Mouse (Mus musculus) limb, embryonic 11.5 days (tissue): ENCODE data around the gene Nudt2. TPM values are rescaled to one million over a fixed set of nuclear protein-coding genes. Genes with fewer than 3 reads are reported as not detected.

Source experiments
- ATAC-seq: fragments of 200-750 bp; cut with Nextera tagmentation; 2 replicates; pipeline ENCODE4 v1.8.0; 2017; ENCODE audit warnings: low read depth; ENCODE audit not compliant: insufficient number of reproducible peaks, low FRiP score, low TSS enrichment
- DNase-seq: peaks from one replicate; pipeline ENCODE4 v3.0.0-alpha.2; 2015; ENCODE audit warnings: low spot score
- H3K27ac ChIP-seq: fragments of 300-500 bp; sonication (generic); replicated peaks from 2 replicates; pipeline ENCODE4 v1.5.1; 2014; ENCODE audit warnings: low read depth, mild to moderate bottlenecking, low read length
- H3K27me3 ChIP-seq: fragments of 300-500 bp; sonication (generic); 2 replicates; pipeline ENCODE4 v1.6.1; 2014; ENCODE audit warnings: mild to moderate bottlenecking, low read length, mixed read lengths; ENCODE audit not compliant: control insufficient read depth, insufficient read depth
- H3K36me3 ChIP-seq: fragments of 300-500 bp; sonication (generic); 2 replicates; pipeline ENCODE4 v1.6.1; 2014; ENCODE audit warnings: mild to moderate bottlenecking, low read length, moderate library complexity, mixed read lengths; ENCODE audit not compliant: control insufficient read depth, insufficient read depth
- H3K4me1 ChIP-seq: fragments of 300-500 bp; sonication (generic); 2 replicates; pipeline ENCODE4 v1.6.1; 2014; ENCODE audit warnings: low read length, mixed read lengths; ENCODE audit not compliant: control insufficient read depth, insufficient read depth
- H3K4me2 ChIP-seq: fragments of 300-500 bp; sonication (generic); 2 replicates; pipeline ENCODE4 v1.6.1; 2014; ENCODE audit warnings: low read depth, mild to moderate bottlenecking, moderate library complexity; ENCODE audit not compliant: severe bottlenecking
- H3K4me3 ChIP-seq: fragments of 300-500 bp; sonication (generic); 2 replicates; pipeline ENCODE4 v1.5.1; 2014; ENCODE audit warnings: low read depth, low read length
- H3K9ac ChIP-seq: fragments of 300-500 bp; sonication (generic); 2 replicates; pipeline ENCODE4 v1.6.1; 2014; ENCODE audit warnings: mild to moderate bottlenecking, low read length
- H3K9me3 ChIP-seq: fragments of 300-500 bp; sonication (generic); 2 replicates; pipeline ENCODE4 v1.6.1; 2016; ENCODE audit warnings: low read length; ENCODE audit not compliant: control insufficient read depth
- whole genome bisulfite sequencing: fragments of 180-500 bp; shearing (Covaris S2); extraction: QIAGEN DNeasy Blood & Tissue Kit; methylation state at CpG from one replicate; pipeline ENCODE4 v1.1.7; 2014; 5-methylcytosine and 5-hydroxymethylcytosine counted together
- polyA plus RNA-seq: library from polyadenylated mRNA; unstranded; fragments of >200 nt; fragmentation: Nextera tagmentation; extraction: Ambion mirVana; gene quantifications from 2 replicates; pipeline ENCODE4 v1.2.1, GENCODE M21; 2014

Gene Nudt2
- polyA plus RNA-seq, 1 experiment from 2014 or later = 53.3 TPM

- H3K27me3 ChIP-seq = 0 out of 2 replicates have a peak, but pooled peaks cover 3% of the 10 kb centered on the region
- 91% methylated on average over 5 of the region's 5 CpGs for WGBS
- DNase-seq = no peak
- H3K4me1 ChIP-seq = no peaks in the 10 kb centered on the region
- H3K9me3 ChIP-seq = no peaks in the 10 kb centered on the region
- H3K9ac ChIP-seq = no peak overlapping the region
- H3K27ac ChIP-seq = no peak overlapping the region
- H3K36me3 ChIP-seq = no peaks in the 10 kb centered on the region
- no peak for ATAC-seq
- H3K4me3 ChIP-seq = no peak overlapping the region
- H3K4me2 ChIP-seq = no peak overlapping the region
Measured at GRCm38 (mm10) chr4:41519195-41519594, 54.2 kb downstream of the Nudt2 start.

GRCm38 (mm10) chr4:41520641-41521040 is 55.7 kb downstream of the Nudt2 start:
- DNase-seq (no peak), ATAC-seq (no peak)
- H3K27ac ChIP-seq = no peak overlapping the region
- H3K4me3 ChIP-seq = no peak overlapping the region
- no peaks in the 10 kb centered on the region for H3K9me3 ChIP-seq
- no peaks in the 10 kb centered on the region for H3K36me3 ChIP-seq
- no peaks in the 10 kb centered on the region for H3K4me1 ChIP-seq
- H3K4me2 ChIP-seq = no peak overlapping the region
- H3K27me3 ChIP-seq = 0 out of 2 replicates have a peak, but pooled peaks cover 3% of the 10 kb centered on the region
- 32% methylated on average over 14 of the region's 14 CpGs for WGBS
- no peak overlapping the region for H3K9ac ChIP-seq

GRCm38 (mm10) chr4:41522136-41522535 is 57.2 kb downstream of the Nudt2 start:
- DNase-seq (no peak), ATAC-seq (no peak)
- H3K27ac ChIP-seq = no peak overlapping the region
- H3K27me3 ChIP-seq = 0 out of 2 replicates have a peak, but pooled peaks cover 3% of the 10 kb centered on the region
- H3K9ac ChIP-seq = no peak overlapping the region
- no peak overlapping the region for H3K4me2 ChIP-seq
- WGBS = 89% methylated on average over 6 of the region's 6 CpGs
- H3K4me1 ChIP-seq = no peaks in the 10 kb centered on the region
- no peak overlapping the region for H3K4me3 ChIP-seq
- H3K36me3 ChIP-seq = no peaks in the 10 kb centered on the region
- no peaks in the 10 kb centered on the region for H3K9me3 ChIP-seq

GRCm38 (mm10) chr4:41522788-41523187 is 57.8 kb downstream of the Nudt2 start:
- DNase-seq = peak; percentile 42
- Histone ChIP-seq H3K4me1 (no peaks in the 10 kb centered on the region), H3K27me3 (0 out of 2 replicates have a peak, but pooled peaks cover 3% of the 10 kb centered on the region), H3K9ac (no peak overlapping the region), H3K9me3 (no peaks in the 10 kb centered on the region), H3K4me2 (no peak overlapping the region), H3K4me3 (no peak overlapping the region), H3K27ac (no peak overlapping the region), H3K36me3 (no peaks in the 10 kb centered on the region)
- no peak for ATAC-seq
- WGBS = 41% methylated on average over 5 of the region's 5 CpGs

GRCm38 (mm10) chr4:41523839-41524238 is 58.9 kb downstream of the Nudt2 start:
- Histone ChIP-seq H3K27me3 (0 out of 2 replicates have a peak, but pooled peaks cover 3% of the 10 kb centered on the region), H3K4me1 (no peaks in the 10 kb centered on the region), H3K9me3 (no peaks in the 10 kb centered on the region), H3K4me3 (no peak overlapping the region), H3K36me3 (no peaks in the 10 kb centered on the region), H3K27ac (no peak overlapping the region), H3K9ac (no peak overlapping the region), H3K4me2 (no peak overlapping the region)
- 81% methylated on average over 7 of the region's 7 CpGs for WGBS
- no peak for ATAC-seq
- DNase-seq = no peak

GRCm38 (mm10) chr4:41524829-41525228 is 59.9 kb downstream of the Nudt2 start:
- Histone ChIP-seq H3K9me3 (no peaks in the 10 kb centered on the region), H3K4me2 (no peak overlapping the region), H3K36me3 (no peaks in the 10 kb centered on the region), H3K4me1 (no peaks in the 10 kb centered on the region), H3K4me3 (no peak overlapping the region), H3K27me3 (no peaks in the 10 kb centered on the region), H3K9ac (no peak overlapping the region), H3K27ac (no peak overlapping the region)
- WGBS = 72% methylated on average over 9 of the region's 9 CpGs
- DNase-seq (no peak), ATAC-seq (no peak)

- Histone ChIP-seq H3K4me2 (no peak overlapping the region), H3K36me3 (no peaks in the 10 kb centered on the region), H3K4me3 (no peak overlapping the region), H3K4me1 (no peaks in the 10 kb centered on the region), H3K27ac (no peak overlapping the region), H3K9ac (no peak overlapping the region), H3K27me3 (no peaks in the 10 kb centered on the region), H3K9me3 (no peaks in the 10 kb centered on the region)
- no peak for DNase-seq
- 78% methylated on average over 7 of the region's 7 CpGs for WGBS
- no peak for ATAC-seq
Measured at GRCm38 (mm10) chr4:41526553-41526952, 61.6 kb downstream of the Nudt2 start.

- no peak overlapping the region for H3K4me3 ChIP-seq
- no peak overlapping the region for H3K27ac ChIP-seq
- H3K4me1 ChIP-seq = no peaks in the 10 kb centered on the region
- DNase-seq (no peak), ATAC-seq (no peak)
- no peaks in the 10 kb centered on the region for H3K9me3 ChIP-seq
- 50% methylated on average over 13 of the region's 13 CpGs for WGBS
- H3K9ac ChIP-seq = no peak overlapping the region
- no peaks in the 10 kb centered on the region for H3K27me3 ChIP-seq
- no peaks in the 10 kb centered on the region for H3K36me3 ChIP-seq
- H3K4me2 ChIP-seq = no peak overlapping the region
Measured at GRCm38 (mm10) chr4:41527076-41527475, 62.1 kb downstream of the Nudt2 start.

- Histone ChIP-seq H3K4me1 (no peaks in the 10 kb centered on the region), H3K9me3 (no peaks in the 10 kb centered on the region), H3K4me3 (no peak overlapping the region), H3K27me3 (no peaks in the 10 kb centered on the region), H3K4me2 (no peak overlapping the region), H3K9ac (no peak overlapping the region), H3K27ac (no peak overlapping the region), H3K36me3 (no peaks in the 10 kb centered on the region)
- 24% methylated on average over 8 of the region's 8 CpGs for WGBS
- DNase-seq (no peak), ATAC-seq (no peak)
Measured at GRCm38 (mm10) chr4:41527996-41528395, 63.0 kb downstream of the Nudt2 start.
